Mouse (Mus musculus) limb, embryonic 14.5 days (tissue): ENCODE measurements at regions not wholly inside any gene's neighbourhood (a gene's known extent, or its start where the extent isn't known, plus 50 kb on each side); places are given as distances from the start of the nearest gene placed in this dataset.

Experiments
- ATAC-seq: fragments of 200-750 bp; cut with Nextera tagmentation; 2 replicates; pipeline ENCODE4 v1.8.0; 2017; ENCODE audit warnings: low read depth, moderate number of reproducible peaks, moderate TSS enrichment; ENCODE audit not compliant: low FRiP score
- DNase-seq: peaks from one replicate; pipeline ENCODE4 v3.0.0-alpha.2; 2015; ENCODE audit warnings: low spot score
- H3K27ac ChIP-seq: fragments of 300-500 bp; sonication (generic); replicated peaks from 2 replicates; pipeline ENCODE4 v1.5.1; 2014; ENCODE audit warnings: low read depth, mild to moderate bottlenecking, low read length, moderate library complexity, mixed read lengths
- H3K27me3 ChIP-seq: fragments of 300-500 bp; sonication (generic); 2 replicates; pipeline ENCODE4 v1.6.1; 2014; ENCODE audit warnings: low read length, mixed read lengths; ENCODE audit not compliant: control insufficient read depth, insufficient read depth
- H3K36me3 ChIP-seq: fragments of 300-500 bp; sonication (generic); 2 replicates; pipeline ENCODE4 v1.6.1; 2014; ENCODE audit warnings: mild to moderate bottlenecking, low read length, moderate library complexity, mixed read lengths; ENCODE audit not compliant: control insufficient read depth, insufficient read depth
- H3K4me1 ChIP-seq: fragments of 300-500 bp; sonication (generic); 2 replicates; pipeline ENCODE4 v1.6.1; 2014; ENCODE audit warnings: antibody characterized with exemption, low read length, mixed read lengths; ENCODE audit not compliant: control insufficient read depth, insufficient read depth
- H3K4me2 ChIP-seq: fragments of 300-500 bp; sonication (generic); replicated peaks from 2 replicates; pipeline ENCODE4 v1.6.1; 2014; ENCODE audit warnings: low read depth, mild to moderate bottlenecking, low read length, moderate library complexity; ENCODE audit not compliant: severe bottlenecking
- H3K4me3 ChIP-seq: fragments of 300-500 bp; sonication (generic); replicated peaks from 2 replicates; pipeline ENCODE4 v1.5.1; 2014; ENCODE audit warnings: low read length
- H3K9ac ChIP-seq: fragments of 300-500 bp; sonication (generic); 2 replicates; pipeline ENCODE4 v1.6.1; 2014; ENCODE audit warnings: mild to moderate bottlenecking, low read depth, low read length, moderate library complexity; ENCODE audit not compliant: severe bottlenecking
- H3K9me3 ChIP-seq: fragments of 300-500 bp; sonication (generic); 2 replicates; pipeline ENCODE4 v1.6.1; 2016; ENCODE audit warnings: low read length; ENCODE audit not compliant: control insufficient read depth
- POLR2A ChIP-seq: fragments of 200-500 bp; IDR thresholded peaks from 2 replicates; pipeline ENCODE4 v1.8.0; 2012; ENCODE audit warnings: inconsistent platforms, mild to moderate bottlenecking, moderate library complexity, borderline replicate concordance; ENCODE audit not compliant: insufficient read depth, insufficient read length; ENCODE audit errors: extremely low read depth
- WGBS: fragments of 180-500 bp; shearing (Covaris S2); extraction: QIAGEN DNeasy Blood & Tissue Kit; methylation state at CpG from one replicate; pipeline ENCODE4 v1.1.7; 2014; 5-methylcytosine and 5-hydroxymethylcytosine counted together

GRCm38 (mm10) chr9:113499246-113499645 lies 208.8 kb downstream of the Pdcd6ip start:
- no peaks in the 10 kb centered on the region for H3K36me3 ChIP-seq
- no peaks in the 10 kb centered on the region for H3K9me3 ChIP-seq
- DNase-seq (no peak), ATAC-seq (no peak)
- H3K4me3 ChIP-seq = no peak overlapping the region
- no peak for TF ChIP-seq POLR2A
- no peak overlapping the region for H3K9ac ChIP-seq
- no peaks in the 10 kb centered on the region for H3K27me3 ChIP-seq
- H3K27ac ChIP-seq = no peak overlapping the region
- H3K4me2 ChIP-seq = no peak overlapping the region
- H3K4me1 ChIP-seq = no peaks in the 10 kb centered on the region
- 73% methylated on average over 5 of the region's 5 CpGs for WGBS

GRCm38 (mm10) chr9:113496176-113496732 lies 211.8 kb downstream of the Pdcd6ip start:
- WGBS = 57% methylated on average over 7 of the region's 7 CpGs
- no peak for ATAC-seq
- Histone ChIP-seq H3K27ac (no peak overlapping the region), H3K36me3 (no peaks in the 10 kb centered on the region), H3K4me2 (no peak overlapping the region), H3K4me3 (no peak overlapping the region), H3K27me3 (no peaks in the 10 kb centered on the region), H3K4me1 (no peaks in the 10 kb centered on the region), H3K9me3 (no peaks in the 10 kb centered on the region), H3K9ac (no peak overlapping the region)
- no peak for DNase-seq
- TF ChIP-seq POLR2A = no peak

- DNase-seq (no peak), ATAC-seq (no peak)
- TF ChIP-seq POLR2A = no peak
Measured at GRCm38 (mm10) chr9:113488651-113489050, 219.4 kb downstream of the Pdcd6ip start.

GRCm38 (mm10) chr9:113486494-113487081 lies 221.5 kb downstream of the Pdcd6ip start:
- TF ChIP-seq POLR2A = no peak
- H3K4me2 ChIP-seq = no peak overlapping the region
- H3K27ac ChIP-seq = no peak overlapping the region
- no peak for DNase-seq
- no peaks in the 10 kb centered on the region for H3K4me1 ChIP-seq
- 83% methylated on average over 6 of the region's 6 CpGs for WGBS
- ATAC-seq = no peak
- no peaks in the 10 kb centered on the region for H3K36me3 ChIP-seq
- H3K9me3 ChIP-seq = no peaks in the 10 kb centered on the region
- H3K27me3 ChIP-seq = no peaks in the 10 kb centered on the region
- H3K9ac ChIP-seq = no peak overlapping the region
- no peak overlapping the region for H3K4me3 ChIP-seq

More at GRCm38 (mm10) chr9:113488651-113489050, 219.4 kb downstream of the Pdcd6ip start:
- 61% methylated on average over 6 of the region's 6 CpGs for WGBS
- Histone ChIP-seq H3K9ac (no peak overlapping the region), H3K4me3 (no peak overlapping the region), H3K4me2 (no peak overlapping the region), H3K27me3 (no peaks in the 10 kb centered on the region), H3K9me3 (no peaks in the 10 kb centered on the region), H3K27ac (no peak overlapping the region), H3K36me3 (no peaks in the 10 kb centered on the region), H3K4me1 (no peaks in the 10 kb centered on the region)

- Histone ChIP-seq H3K4me2 (no peak overlapping the region), H3K9me3 (no peaks in the 10 kb centered on the region), H3K4me1 (no peaks in the 10 kb centered on the region), H3K4me3 (no peak overlapping the region), H3K9ac (no peak overlapping the region), H3K36me3 (no peaks in the 10 kb centered on the region), H3K27me3 (no peaks in the 10 kb centered on the region), H3K27ac (no peak overlapping the region)
- ATAC-seq (no peak), DNase-seq (no peak)
- WGBS = 80% methylated on average over 3 of the region's 3 CpGs
- TF ChIP-seq POLR2A = no peak
Measured at GRCm38 (mm10) chr9:113479897-113480296, 228.2 kb downstream of the Pdcd6ip start.
